Mouse (Mus musculus) brain, embryonic 14.5 days (tissue): ENCODE measurements around the gene Gm40460.
"Not testable (repeated sequence)": the region's sequence is repeated elsewhere in the genome, so short reads cannot be mapped to it uniquely, and the experiment has no call there.

Experiments used
- CTCF ChIP-seq: fragments of 200-500 bp; IDR thresholded peaks from 2 replicates; pipeline ENCODE4 v1.5.1; 2012; ENCODE audit warnings: inconsistent platforms, mild to moderate bottlenecking, moderate library complexity, borderline replicate concordance; ENCODE audit not compliant: insufficient read depth, insufficient read length; ENCODE audit errors: extremely low read depth
- POLR2A ChIP-seq: fragments of 200-500 bp; IDR thresholded peaks from 2 replicates; pipeline ENCODE4 v1.6.1; 2012; ENCODE audit warnings: mild to moderate bottlenecking, inconsistent platforms, borderline replicate concordance; ENCODE audit not compliant: poor library complexity, insufficient read depth, insufficient read length, severe bottlenecking; ENCODE audit errors: extremely low read depth

GRCm38 (mm10) chr7:142229871-142230270 is 11.0 kb downstream of the Gm40460 start, which contains the start of gene Krtap5-5:
- TF ChIP-seq CTCF, POLR2A: not testable (repeated sequence)
